Mouse (Mus musculus) granulocyte monocyte progenitor cell, adult 5-6 weeks (primary cell): ENCODE results near the gene Tmem9. TPM values are rescaled to one million over a fixed set of nuclear protein-coding genes. Genes with fewer than 3 reads are reported as not detected.

Experiments
- ATAC-seq: replicated peaks from 2 replicates; pipeline ENCODE4 v1.8.0; 2016; ENCODE audit warnings: mild to moderate bottlenecking, moderate TSS enrichment, inconsistent platforms; ENCODE audit not compliant: poor library complexity, severe bottlenecking
- total RNA-seq, 2 experiments: library from RNA; stranded (forward) in 1 of 2; stranded (reverse) in 1 of 2; fragments of 200-712, 200-1000 nt in 1 of 2; fragments of >200 nt in 1 of 2; fragmentation: Nextera tagmentation in 1 of 2; gene quantifications; 2 replicates each; pipeline ENCODE4 v1.2.3; 2014 to 2017

The Tmem9 gene
- total RNA-seq (2014; fragmentation: Nextera tagmentation) (5.8 and 14.0 TPM in 2 replicates), total RNA-seq (2017) (4.4 and 8.1 TPM in 2 replicates)

DNA sequence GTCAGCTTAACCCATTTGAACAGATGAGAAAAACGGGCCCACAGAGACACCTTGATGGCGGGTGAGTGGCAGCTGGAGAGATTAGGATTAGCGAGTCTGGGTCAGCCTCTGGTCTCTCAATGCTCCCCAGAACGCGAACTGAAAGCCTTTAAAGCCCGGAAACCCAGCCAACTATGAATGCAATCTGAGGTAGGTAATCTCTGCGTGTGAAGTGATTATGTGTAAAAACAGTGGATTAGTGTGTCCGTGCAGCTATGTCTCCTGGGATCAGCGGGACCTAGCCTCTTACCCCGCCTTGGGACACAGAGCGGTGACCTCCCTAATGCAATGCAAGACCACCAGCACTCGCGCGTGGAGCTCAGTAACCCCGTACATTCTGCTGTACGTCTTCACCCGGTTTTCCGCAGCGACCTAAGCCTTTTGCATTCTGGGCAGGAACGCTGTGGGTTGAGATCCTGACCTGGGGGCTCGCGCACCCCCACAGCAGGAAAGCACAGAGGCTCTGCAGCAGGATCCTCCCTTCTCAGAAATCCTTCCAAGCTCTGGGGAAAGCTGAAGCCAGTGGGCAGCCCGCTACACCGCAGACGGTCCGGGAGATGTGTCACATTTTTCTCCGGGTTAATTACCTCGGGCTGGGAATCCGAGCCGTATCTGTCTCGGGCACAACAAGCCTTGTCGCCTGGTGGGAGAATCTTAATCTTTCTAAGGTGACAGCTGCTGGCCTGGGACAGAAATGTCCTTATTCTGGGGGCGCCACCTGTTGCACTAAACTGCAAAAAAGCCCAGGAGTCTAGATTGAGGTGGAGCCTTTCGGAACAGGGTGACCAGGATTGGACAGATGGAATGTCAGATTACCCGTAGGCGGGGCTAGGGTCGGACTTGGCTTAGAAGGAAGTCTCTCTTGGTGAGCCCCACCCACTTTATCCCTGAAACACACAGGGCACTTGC lies at the start of gene Tmem9:
TSS of gene Tmem9 (plus strand) at position 940 of the 948 bp plus-strand sequence.
- peak; percentile 98 for ATAC-seq

DNA sequence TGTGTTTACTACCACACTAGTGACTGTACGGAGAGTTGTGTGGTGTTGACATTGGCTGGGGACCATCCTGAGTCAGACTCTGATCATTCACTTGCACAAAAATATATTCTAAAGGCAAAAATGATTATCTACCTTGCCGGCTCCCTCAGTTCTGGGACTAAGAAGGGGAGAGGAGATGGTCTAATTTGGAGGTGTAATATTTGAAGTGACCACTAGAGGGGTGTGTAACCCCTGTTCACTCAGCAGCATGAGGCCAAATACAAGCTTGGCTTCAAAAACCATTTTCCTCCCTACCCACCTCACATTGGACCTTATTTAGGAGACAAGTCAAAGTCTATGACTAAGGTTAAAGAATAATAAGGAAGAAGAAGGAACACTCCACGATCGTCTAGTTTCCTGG lies 49.5 kb upstream of the Tmem9 start:
- ATAC-seq, result peak; percentile 50; the same call in 1 of the 2 replicates

DNA sequence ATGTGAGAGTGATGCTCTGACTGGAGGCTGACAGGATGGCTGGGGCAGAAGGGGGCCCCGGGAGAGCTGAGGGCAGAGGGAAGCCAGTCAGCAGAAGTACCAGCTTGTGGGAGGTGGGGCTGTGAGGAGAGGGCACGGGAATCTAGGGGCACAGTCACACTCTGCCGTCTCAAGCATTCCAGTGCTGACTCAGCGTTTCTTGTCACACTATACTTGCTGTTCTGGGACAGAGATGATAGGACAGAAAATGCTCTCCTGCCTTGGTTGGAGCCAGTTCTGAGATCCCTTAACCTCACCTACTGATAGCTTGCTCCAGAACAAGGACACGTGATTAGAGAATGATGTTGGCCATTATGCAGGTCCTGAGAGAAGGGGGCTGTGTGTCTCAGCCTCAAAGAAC lies 44.8 kb upstream of the Tmem9 start:
- ATAC-seq, result no peak

DNA sequence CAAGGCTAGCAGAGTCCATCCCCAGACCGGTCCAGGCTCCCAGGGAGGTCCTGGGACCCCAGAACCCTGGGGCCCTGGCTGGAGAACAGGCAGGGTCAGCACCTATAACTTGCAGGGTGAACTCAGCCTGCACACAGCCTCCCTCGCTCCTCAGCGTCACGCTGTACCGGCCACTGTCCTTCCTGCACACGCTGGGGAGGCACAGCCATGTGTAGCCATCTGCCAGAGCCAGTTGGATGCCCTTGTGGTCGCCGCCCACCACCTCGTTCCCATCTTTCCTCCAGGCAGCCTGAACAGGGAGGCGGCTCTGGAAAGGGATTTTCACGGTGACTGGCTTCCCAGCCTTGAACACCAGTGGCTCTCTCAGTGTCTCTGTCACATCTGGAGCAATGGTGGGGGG lies 43.4 kb upstream of the Tmem9 start:
- no peak for ATAC-seq

DNA sequence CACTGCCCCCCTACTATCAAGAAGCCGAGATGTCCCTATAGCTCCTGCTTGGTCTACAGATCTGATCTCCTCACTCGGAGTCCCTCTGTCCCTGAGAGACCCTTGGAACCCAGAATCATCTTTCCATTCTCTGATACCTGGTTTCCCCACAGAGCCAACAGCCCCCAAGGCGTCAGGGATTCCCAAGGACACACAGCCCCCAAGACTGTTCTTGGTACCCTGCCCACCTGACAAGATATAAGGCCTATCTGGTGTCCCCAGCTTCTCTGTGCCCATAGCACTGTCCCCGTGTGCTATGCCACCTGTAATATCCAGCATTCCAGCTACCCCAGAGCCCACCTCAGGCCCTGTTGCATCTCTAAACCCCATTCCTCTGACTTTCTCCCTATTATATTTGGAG lies 40.2 kb upstream of the Tmem9 start:
- ATAC-seq, result no peak

DNA sequence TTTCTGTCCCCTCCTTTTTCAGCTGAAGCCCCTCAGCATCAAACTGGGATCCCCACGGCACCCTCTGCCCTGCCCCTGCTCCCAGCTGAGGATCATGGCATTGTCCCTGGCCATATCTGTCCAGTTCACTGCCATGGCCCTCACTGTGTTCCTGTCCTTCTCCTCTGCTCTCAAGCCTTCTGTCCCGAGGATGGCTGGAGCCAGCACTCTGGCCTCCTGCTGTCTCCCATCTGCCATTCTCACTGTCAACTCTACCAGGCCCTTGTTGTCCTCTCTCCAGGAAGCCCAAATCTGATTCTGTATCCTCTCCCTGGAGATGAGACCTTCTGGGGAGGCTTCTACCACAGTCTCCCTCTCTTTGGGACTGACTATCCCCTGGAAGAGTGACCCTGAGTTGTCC lies 37.5 kb upstream of the Tmem9 start:
- ATAC-seq, result no peak

DNA sequence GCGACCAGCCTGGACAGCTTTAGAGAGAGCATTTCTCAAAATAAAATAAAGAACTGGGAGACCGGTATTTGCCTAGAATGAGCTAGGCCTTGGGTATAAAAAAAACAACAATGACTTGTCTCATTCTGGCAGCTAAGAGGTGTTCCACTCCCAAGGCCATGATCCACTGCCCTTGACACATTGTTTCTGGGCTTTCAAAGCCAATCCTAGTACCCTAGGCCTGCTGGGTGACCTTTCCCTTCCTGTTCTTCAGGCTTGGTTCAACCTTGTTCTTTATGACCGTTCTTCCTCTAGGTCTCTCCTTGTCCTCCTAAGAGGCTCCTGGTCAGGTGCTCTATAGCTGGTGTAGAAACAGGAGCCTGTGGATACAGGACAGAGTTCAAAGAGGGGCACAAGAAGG lies 35.4 kb upstream of the Tmem9 start:
- ATAC-seq, result no peak

DNA sequence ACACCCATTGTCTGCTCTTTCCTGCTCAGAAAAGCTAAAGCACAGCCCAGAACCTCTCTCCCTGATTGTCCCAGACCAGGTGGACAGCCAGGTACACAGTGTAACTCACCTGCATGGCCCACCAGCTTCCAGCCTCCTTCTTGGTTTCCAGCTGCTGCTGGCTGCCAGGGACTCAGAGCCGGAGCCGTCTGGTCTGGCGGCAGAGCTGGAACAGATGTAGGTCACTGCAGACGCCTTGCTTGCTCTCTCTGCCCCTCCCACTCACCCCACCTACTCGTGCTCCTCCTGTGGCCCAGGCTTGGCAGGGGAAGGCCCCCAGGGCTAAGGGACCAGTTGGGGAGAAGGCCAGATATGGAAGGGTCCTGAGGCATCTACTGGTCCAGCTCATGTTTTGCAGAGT lies 23.8 kb upstream of the Tmem9 start:
- no peak for ATAC-seq

DNA sequence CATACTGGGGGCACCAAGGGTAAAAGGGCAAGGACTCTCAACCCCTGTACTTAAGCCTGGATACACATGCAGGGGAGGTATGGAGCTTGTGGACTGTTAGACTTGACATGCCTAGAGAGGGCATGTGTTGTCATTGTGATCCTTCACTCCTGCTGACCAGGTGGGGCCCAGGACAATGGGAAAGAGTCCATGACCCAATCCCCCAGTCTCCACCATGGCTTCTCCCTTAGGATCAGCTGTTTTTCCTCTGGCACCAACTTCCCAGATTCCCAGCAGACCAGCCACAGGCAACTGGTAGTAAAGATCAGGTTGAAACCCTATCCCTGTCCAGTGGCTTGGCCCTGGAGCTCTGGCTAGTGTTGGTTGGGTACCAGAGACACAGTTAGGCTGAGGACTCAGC lies 18.1 kb upstream of the Tmem9 start:
- no peak for ATAC-seq

DNA sequence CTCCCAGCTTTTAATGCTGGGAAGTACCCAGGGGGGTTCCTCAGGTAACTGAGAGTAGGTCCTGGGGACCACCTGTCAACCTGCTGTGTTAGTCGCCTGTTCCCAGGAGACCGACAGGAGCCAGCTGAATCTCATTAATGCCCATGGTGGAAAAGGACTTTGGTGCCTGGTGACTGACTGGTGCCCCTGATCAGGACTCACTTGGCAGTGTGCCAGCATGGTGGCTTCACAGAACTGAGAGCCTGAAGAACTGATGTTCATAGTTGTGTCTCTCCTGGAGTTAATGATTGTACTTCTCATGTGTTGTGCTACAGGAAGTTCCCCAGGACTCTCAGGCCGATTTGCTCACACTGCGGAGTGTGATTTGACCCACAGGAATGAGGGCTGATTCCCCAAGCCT lies 14.5 kb upstream of the Tmem9 start:
- no peak for ATAC-seq

DNA sequence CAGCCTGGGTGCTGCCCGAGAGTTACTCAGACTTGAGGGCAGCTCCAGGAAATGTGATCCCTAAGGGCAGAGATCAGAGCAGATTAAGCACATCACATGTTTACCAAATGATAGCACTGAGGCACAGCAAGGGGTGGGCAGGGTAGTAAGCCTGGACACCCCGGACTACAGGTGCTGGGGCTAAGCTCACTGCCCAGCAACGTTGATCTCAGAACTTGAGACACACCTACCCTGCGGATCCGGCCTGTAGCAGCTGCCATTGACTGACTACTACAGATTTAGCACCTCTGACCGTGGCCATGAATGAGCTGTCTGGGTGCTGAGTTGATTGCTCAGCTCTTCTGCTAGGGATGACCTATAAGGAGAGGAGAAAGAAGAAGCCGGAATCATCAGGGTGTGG lies 10.4 kb upstream of the Tmem9 start:
- no peak for ATAC-seq

DNA sequence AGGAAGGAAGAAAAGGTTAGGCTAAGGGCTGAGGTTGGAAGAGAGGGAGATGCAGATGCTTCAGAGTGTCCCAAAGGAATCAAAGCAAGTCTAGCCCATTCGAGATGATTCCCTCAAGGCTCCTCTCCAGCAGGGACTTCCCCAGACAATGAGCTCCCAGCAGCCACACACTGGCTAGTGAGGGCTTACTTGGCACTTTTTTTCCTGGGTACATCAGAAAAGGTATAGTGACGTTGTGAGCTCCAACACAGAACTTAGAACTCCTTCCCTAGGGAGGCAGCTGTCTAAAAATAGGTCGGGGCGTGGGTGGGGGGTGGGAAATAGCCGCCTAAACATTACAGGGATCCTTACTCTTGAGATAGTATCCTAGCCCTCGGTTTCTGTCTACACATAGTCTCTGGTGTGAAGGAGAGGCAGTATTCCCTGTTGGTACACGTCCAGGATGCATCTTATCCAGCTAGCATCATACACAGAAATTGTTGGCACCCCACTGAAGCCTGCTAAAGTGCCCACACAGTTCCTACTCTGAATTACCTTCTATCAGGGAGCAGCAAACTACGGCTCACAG lies 8.1 kb upstream of the Tmem9 start:
- no peak for ATAC-seq

DNA sequence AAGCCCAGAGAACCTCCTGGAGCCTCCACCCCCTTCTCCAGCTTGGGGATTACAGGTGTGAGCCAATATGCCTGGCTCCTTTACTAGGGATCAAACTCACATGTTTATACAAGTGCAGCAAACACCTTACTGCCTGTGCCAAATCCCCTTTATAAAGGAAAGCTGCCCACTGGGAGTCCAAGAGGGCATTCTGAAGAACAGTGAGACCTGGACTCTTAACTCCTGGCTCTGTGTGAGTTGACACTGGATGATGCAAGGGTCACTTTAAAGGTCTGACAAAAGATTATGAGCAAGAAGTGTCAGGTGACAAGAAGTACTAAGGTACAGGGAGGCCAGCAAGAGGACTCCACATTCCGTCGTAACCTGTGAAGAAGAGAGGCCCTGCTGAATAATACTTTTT lies 6.5 kb upstream of the Tmem9 start:
- ATAC-seq, result no peak

DNA sequence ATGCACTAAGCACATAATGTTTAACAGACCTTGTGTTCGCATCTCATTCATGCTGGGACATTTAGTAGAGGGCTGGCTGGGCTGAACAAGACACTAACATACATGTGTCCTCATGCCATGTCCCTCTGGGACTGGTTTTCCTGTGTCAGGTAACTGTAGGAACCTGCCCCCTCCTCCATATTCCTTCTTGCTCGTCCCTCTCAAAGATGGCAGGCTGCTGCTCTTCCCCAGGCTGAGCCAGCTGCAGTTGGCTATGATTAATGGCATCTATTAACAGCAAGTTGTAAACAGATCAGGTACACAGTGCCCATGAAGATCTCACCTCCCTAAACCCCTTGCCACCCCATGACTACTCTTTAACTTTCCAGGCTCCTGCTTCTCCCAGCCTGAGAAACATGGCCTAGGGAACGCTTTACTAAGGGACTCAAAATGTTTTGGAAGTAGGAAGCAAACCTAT lies 1.6 kb upstream of the Tmem9 start, which contains the start of gene Igfn1:
TSS of gene Igfn1 (minus strand) at position 51 of the 457 bp plus-strand sequence.
- no peak for ATAC-seq

DNA sequence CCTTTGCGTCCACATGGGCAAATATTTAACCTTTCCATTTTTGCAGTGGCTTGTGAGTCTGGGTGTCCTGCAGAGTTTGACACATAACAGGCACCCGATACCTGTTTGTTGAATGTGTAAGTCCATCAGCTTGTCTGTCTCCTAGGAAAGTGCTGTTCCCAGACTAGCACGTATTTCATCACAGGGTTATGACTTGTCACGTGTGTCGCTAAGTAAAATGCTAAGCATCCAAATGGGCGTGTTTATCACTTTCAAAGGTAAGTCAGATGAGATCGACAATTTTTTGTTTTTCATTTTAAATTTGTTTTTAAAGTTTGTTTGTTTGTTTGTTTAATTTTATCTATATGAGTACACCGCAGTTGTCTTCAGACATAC lies 196 bp downstream of the Tmem9 start:
- ATAC-seq, result peak; percentile 40

DNA sequence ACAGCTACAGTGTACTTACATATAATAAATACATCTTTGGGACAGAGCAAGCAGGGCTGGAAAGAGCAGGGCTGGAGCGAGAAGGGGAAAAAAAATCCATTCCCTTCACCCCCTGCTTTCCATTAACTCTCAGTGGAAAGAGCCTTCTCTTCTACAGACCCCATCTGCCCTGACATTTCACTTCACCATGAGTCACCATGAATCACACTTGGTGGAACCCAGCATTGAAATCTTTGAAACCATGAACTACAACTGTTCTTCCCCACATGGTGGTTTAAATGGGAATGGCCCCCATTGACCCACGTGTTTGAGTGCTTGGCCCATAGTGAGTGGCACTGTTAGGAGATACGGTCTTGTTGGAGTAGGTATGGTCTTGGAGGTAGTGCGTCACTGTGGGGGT lies 2.3 kb downstream of the Tmem9 start:
- ATAC-seq, result no peak

DNA sequence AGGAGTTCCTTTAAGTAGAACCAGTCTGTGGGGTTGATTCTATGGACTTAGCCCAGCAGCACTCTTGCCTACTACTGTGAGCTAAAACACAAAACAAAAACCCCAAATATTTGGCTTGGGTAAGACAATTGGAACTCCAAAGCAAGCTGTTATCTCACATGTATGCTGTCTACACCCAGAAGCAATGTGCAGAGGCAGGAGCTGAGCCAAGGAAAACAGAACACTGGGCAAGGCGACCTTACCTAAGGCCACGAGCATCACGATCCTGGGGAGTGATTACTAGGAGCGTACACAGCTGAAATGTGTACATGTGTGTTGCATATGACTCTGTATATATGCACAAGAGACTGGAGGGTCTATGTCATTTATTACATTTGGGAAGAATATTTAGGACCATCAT lies 5.6 kb downstream of the Tmem9 start:
- ATAC-seq, result no peak

DNA sequence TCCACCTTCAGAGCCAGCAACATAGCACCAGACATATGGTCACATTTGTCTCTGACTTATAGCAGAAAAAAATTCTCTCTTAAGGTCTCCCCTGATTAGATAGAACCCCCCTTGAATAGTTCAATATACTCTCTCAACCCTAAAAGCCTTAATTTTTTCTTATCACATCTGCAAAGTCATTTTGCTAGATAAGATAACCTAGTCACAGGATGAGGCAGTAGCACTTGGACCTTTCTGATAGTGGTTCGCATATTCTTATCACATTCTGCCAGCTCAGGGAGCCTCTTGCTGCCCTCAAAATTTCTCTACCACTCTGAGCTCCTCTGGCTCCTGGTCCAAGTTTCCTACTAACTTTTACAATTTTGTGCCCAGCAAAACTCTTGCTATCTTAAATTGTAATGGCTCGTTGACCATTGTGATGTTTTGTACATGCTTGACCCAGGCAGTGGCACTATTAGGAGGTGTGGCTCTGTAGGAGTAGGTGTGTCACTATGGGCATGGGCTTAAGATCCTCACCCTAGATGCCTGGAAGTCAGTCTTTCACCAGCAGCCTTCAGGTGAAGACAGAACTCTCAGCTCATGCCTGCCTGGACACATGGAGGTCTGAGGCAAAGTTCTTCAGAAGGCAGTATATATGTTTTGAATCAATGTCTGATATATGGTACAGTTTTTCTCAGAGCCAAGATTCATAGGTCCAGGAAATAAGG lies 7.0 kb downstream of the Tmem9 start:
- ATAC-seq, result no peak

DNA sequence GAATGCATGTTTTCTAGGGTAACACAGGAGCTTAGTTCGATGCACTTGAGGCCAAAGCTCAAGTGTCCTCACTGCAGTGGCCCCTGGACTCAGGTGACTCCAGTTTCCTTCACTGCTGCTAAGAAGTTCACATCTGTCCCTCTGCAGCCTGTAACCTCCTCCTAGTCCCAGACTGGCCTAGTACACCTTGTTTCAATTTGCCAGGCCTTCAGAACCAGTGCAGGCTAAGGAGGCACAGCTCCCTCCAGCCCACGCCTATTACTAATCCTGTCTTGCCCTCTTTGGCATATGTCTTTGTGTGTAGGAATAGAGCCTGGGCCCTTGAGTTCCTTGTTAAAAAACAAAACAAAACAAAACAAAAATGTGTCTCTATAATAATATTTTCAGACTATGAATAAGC lies 9.4 kb downstream of the Tmem9 start:
- no peak for ATAC-seq

DNA sequence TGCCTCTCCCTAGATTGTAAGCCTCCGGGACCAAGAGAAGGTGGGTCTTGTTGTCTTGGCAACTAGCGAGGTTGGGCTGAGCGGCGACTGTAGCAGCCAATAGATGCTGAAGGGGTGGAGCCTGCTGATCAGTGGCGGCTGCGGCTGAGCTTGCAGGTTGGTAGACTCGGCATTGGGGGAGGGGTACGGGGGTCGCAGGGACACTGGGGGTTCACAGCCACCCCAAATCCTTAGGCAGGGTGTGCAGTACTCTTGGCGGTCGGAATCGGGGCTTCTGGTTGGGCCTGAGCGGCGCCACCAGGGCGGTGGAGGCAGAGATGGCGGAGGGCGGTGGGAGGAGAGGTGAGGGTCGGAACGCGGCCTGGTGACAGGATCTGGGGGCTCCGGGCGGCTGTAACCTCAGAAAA lies 10.0 kb downstream of the Tmem9 start:
- ATAC-seq, result peak; percentile 99
